Mouse (Mus musculus): Measurements from ENCODE around the gene Raly. TPM values are rescaled to one million over a fixed set of nuclear protein-coding genes. Genes with fewer than 3 reads are reported as not detected.

Gene Raly
- total and polyA plus RNA-seq, 3 experiments: 214 to 334 (median 277) TPM

DNA sequence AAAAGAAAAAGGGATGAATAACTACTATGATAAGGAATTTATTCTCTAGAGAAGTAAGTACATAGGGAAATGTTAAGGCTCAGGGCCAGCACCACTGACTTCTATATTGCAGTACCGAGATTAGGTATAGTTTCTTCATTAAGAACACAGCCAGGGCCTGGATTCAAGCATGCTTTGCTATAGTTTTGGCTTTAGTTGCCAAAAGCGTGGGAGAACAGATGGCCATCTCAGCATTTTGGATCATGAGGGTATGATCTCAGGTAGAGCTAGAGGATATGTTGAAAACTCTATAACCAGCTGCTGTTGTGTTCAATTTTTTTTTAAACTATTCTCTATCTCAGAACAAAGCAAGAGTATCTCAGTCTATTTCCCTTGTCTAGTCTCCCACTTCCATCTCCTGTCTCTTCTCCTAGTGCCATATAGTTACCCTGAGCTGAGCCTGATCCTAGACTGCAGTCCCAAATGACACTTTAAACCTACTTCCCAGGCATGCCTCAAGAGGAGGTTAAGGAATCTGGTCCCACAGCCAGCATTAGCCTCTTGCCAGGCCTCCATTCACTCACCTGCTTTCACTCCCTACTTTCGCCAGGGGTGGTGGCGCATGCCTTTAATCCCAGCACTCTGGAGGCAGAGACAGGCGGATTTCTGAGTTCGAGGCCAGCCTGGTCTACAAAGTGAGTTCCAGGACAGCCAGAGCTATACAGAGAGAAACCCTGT lies 43.4 kb downstream of the Raly start:
- no peak for TF ChIP-seq POLR2A (IDR thresholded peaks at IDR 0.05; ENCODE audit: low read depth, low read length)
- TF ChIP-seq CHD2 (IDR thresholded peaks at IDR 0.05; ENCODE audit: low read length): no peak
- TF ChIP-seq HCFC1 (IDR thresholded peaks at IDR 0.05; ENCODE audit: low read depth, low read length): no peak
- no peak for TF ChIP-seq UBTF (IDR thresholded peaks at IDR 0.05; ENCODE audit: low read depth, low read length)
- TF ChIP-seq ZMIZ1 (IDR thresholded peaks at IDR 0.05; ENCODE audit: low read depth, low read length): no peak
- TF ChIP-seq E2F4 (IDR thresholded peaks at IDR 0.05; ENCODE audit: insufficient replicate concordance, low read depth, low read length): no peak
- in situ Hi-C loops (cut with MboI; ENCODE audit: low pct_ligation_motif_present, low pct_unique_long_range_greater_than_20kb, low sequenced_read_pairs): no loop called here

GRCm38 (mm10) chr2:154836537-154836936 lies 45.6 kb downstream of the Raly start:
- dilution Hi-C loops (cut with MboI; ENCODE audit: extremely low pct_ligation_motif_present, extremely low pct_unique_long_range_greater_than_20kb, low sequenced_read_pairs): no loop called here
- Histone ChIP-seq H3K4me3 (replicated peaks in 1 of 3; ENCODE audit: low read depth in 2 of 3, low read length in 2 of 3, poor library complexity in 1 of 3) (no peak overlapping the region), H3K9ac (ENCODE audit: insufficient read depth, low read depth) (no peak overlapping the region), H3K9me3 (replicated peaks; ENCODE audit: low read length) (peaks cover 6% of the 10 kb centered on the region), H3K79me2 (replicated peaks; ENCODE audit: control insufficient read depth, extremely low read depth, insufficient read depth, poor library complexity, severe bottlenecking) (peaks cover 32% of the 10 kb centered on the region), H3K4me1 (ENCODE audit: control insufficient read depth in 1 of 2, insufficient read depth in 2 of 2) (peaks cover 4 to 26% of the 10 kb centered on the region in 2 experiments), H3K36me3 (replicated peaks in 1 of 2; ENCODE audit: control insufficient read depth in 1 of 2, insufficient read depth in 1 of 2, low read length in 1 of 2) (peaks cover 2 to 31% of the 10 kb centered on the region in 2 experiments), H3K27ac (ENCODE audit: insufficient read depth, low read depth) (0 out of 2 replicates have a peak overlapping the region, but pooled peaks have one; percentile 11), H3K4me2 (ENCODE audit: insufficient read depth, low read depth, poor library complexity, severe bottlenecking) (peak overlapping the region; percentile 25), H3K27me3 (replicated peaks) (no peaks in the 10 kb centered on the region)
- in situ Hi-C loops (cut with MboI; ENCODE audit: low pct_ligation_motif_present, low pct_unique_long_range_greater_than_20kb, low sequenced_read_pairs): no loop called here
- peak; percentile 26 for DNase-seq (ENCODE audit: extremely low read depth)
- no peak for TF ChIP-seq POLR2AphosphoS2 (IDR thresholded peaks at IDR 0.05; ENCODE audit: low read depth, low read length)

More for the DNA sequence above, 43.4 kb downstream of the Raly start:
- Histone ChIP-seq H3K9ac (ENCODE audit: insufficient read depth, low read depth) (no peak overlapping the region), H3K27me3 (replicated peaks) (no peaks in the 10 kb centered on the region), H3K27ac (ENCODE audit: insufficient read depth, low read depth) (no peak overlapping the region), H3K4me2 (ENCODE audit: insufficient read depth, low read depth, poor library complexity, severe bottlenecking) (no peak overlapping the region), H3K36me3 (replicated peaks in 1 of 2; ENCODE audit: control insufficient read depth in 1 of 2, insufficient read depth in 1 of 2, low read length in 1 of 2) (peaks cover 2 to 48% of the 10 kb centered on the region in 2 experiments), H3K79me2 (replicated peaks; ENCODE audit: control insufficient read depth, extremely low read depth, insufficient read depth, poor library complexity, severe bottlenecking) (peaks cover 36% of the 10 kb centered on the region), H3K9me3 (replicated peaks; ENCODE audit: low read length) (no peaks in the 10 kb centered on the region), H3K4me3 (replicated peaks in 1 of 3; ENCODE audit: low read depth in 2 of 3, low read length in 2 of 3, poor library complexity in 1 of 3) (no peak overlapping the region), H3K4me1 (ENCODE audit: control insufficient read depth in 1 of 2, insufficient read depth in 2 of 2) (peaks cover 4 to 26% of the 10 kb centered on the region in 2 experiments)
- dilution Hi-C loops (cut with MboI; ENCODE audit: extremely low pct_ligation_motif_present, extremely low pct_unique_long_range_greater_than_20kb, low sequenced_read_pairs): no loop called here
- DNase-seq (ENCODE audit: extremely low read depth): no peak

- Histone ChIP-seq H3K4me2 (ENCODE audit: insufficient read depth, low read depth, poor library complexity, severe bottlenecking) (no peak overlapping the region), H3K9ac (ENCODE audit: insufficient read depth, low read depth) (no peak overlapping the region), H3K36me3 (replicated peaks in 1 of 2; ENCODE audit: control insufficient read depth in 1 of 2, insufficient read depth in 1 of 2, low read length in 1 of 2) (peaks cover 4 to 61% of the 10 kb centered on the region in 2 experiments), H3K27me3 (replicated peaks) (no peaks in the 10 kb centered on the region), H3K27ac (ENCODE audit: insufficient read depth, low read depth) (no peak overlapping the region), H3K79me2 (replicated peaks; ENCODE audit: control insufficient read depth, extremely low read depth, insufficient read depth, poor library complexity, severe bottlenecking) (peaks cover 8% of the 10 kb centered on the region), H3K9me3 (replicated peaks; ENCODE audit: low read length) (peaks cover 10% of the 10 kb centered on the region), H3K4me3 (replicated peaks in 1 of 3; ENCODE audit: low read depth in 2 of 3, low read length in 2 of 3, poor library complexity in 1 of 3) (no peak overlapping the region), H3K4me1 (ENCODE audit: control insufficient read depth in 1 of 2, insufficient read depth in 2 of 2) (no peaks in the 10 kb centered on the region)
- TF ChIP-seq TBP (conservative IDR thresholded peaks at IDR 0.05; ENCODE audit: low read depth, low read length) (no peak), USF1 (IDR thresholded peaks at IDR 0.05; ENCODE audit: low read depth, low read length) (no peak), MEF2A (IDR thresholded peaks at IDR 0.05; ENCODE audit: borderline replicate concordance, low read depth, low read length) (no peak)
- in situ Hi-C loops (cut with MboI; ENCODE audit: low pct_ligation_motif_present, low pct_unique_long_range_greater_than_20kb, low sequenced_read_pairs) (no loop called here), dilution Hi-C loops (cut with MboI; ENCODE audit: extremely low pct_ligation_motif_present, extremely low pct_unique_long_range_greater_than_20kb, low sequenced_read_pairs) (no loop called here)
- no peak for DNase-seq (ENCODE audit: extremely low read depth)
Measured at GRCm38 (mm10) chr2:154848086-154848485, 57.2 kb downstream of the Raly start.
